Mouse (Mus musculus) MEL (cell line): ENCODE measurements around the gene Atp5e. TPM values are rescaled to one million over a fixed set of nuclear protein-coding genes. Genes with fewer than 3 reads are reported as not detected.
A peak's percentile ranks its signal among the peaks of the same experiment; 100 is the strongest.

Experiments used
- DNase-seq: peaks from one replicate; pipeline ENCODE4 v3.0.0; 2011; ENCODE audit warnings: low read depth, low spot score
- H3K27ac ChIP-seq: 2 replicates; pipeline ENCODE4 v1.5.1; 2012; ENCODE audit warnings: low read depth, mild to moderate bottlenecking, control low read depth, low read length, moderate library complexity; ENCODE audit not compliant: control insufficient read depth
- H3K27me3 ChIP-seq, 2 experiments: fragments of 150-350 bp in 1 of 2; sonication (generic) in 1 of 2; 2 replicates each; pipeline ENCODE4 v1.6.1; 2012; ENCODE audit warnings: low read length in 2 of 2, mild to moderate bottlenecking in 2 of 2, improper control_type of control experiment in 1 of 2, moderate library complexity in 1 of 2; ENCODE audit not compliant: insufficient read depth in 2 of 2, control insufficient read depth in 1 of 2
- H3K36me3 ChIP-seq, 2 experiments: 2 replicates each; pipeline ENCODE4 v1.6.1; 2012 to 2014; ENCODE audit warnings: low read length in 2 of 2, improper control_type of control experiment in 1 of 2, inconsistent platforms in 1 of 2, mild to moderate bottlenecking in 1 of 2; ENCODE audit not compliant: insufficient read depth in 2 of 2, control insufficient read depth in 1 of 2
- H3K4me1 ChIP-seq, 2 experiments: fragments of 150-350 bp in 1 of 2; sonication (generic) in 1 of 2; 2 replicates each; pipeline ENCODE4 v1.6.1; 2012; ENCODE audit warnings: low read length in 2 of 2, improper control_type of control experiment in 1 of 2, mild to moderate bottlenecking in 1 of 2; ENCODE audit not compliant: insufficient read depth in 2 of 2, control insufficient read depth in 1 of 2
- H3K4me3 ChIP-seq, 2 experiments: fragments of 150-350 bp in 1 of 2; sonication (generic) in 1 of 2; 2 replicates each; pipeline ENCODE4 v1.5.1; 2012; ENCODE audit warnings: low read depth in 2 of 2, low read length in 2 of 2, mild to moderate bottlenecking in 2 of 2, moderate library complexity in 2 of 2, control low read depth in 1 of 2, improper control_type of control experiment in 1 of 2; ENCODE audit not compliant: control insufficient read depth in 1 of 2, insufficient read depth in 1 of 2
- H3K79me2 ChIP-seq: 2 replicates; pipeline ENCODE4 v1.6.1; 2012; ENCODE audit warnings: mild to moderate bottlenecking, low read length, moderate library complexity; ENCODE audit not compliant: control insufficient read depth, poor library complexity, insufficient read depth
- H3K9ac ChIP-seq: 2 replicates; pipeline ENCODE4 v1.6.1; 2012; ENCODE audit warnings: low read depth, mild to moderate bottlenecking, control low read depth, low read length, moderate library complexity; ENCODE audit not compliant: control insufficient read depth, poor library complexity, severe bottlenecking
- H3K9me3 ChIP-seq: fragments of 150-350 bp; sonication (generic); replicated peaks from 2 replicates; pipeline ENCODE4 v1.6.1; 2012; ENCODE audit warnings: mild to moderate bottlenecking, low read length, improper control_type of control experiment, moderate library complexity; ENCODE audit not compliant: insufficient read depth
- BHLHE40 ChIP-seq: IDR thresholded peaks from 2 replicates; pipeline ENCODE4 v1.6.1; 2012; ENCODE audit warnings: low read depth, mild to moderate bottlenecking, inconsistent platforms, low read length, improper control_type of control experiment, borderline replicate concordance
- CHD1 ChIP-seq: IDR thresholded peaks from 2 replicates; pipeline ENCODE4 v1.6.1; 2012; ENCODE audit warnings: low read depth, mild to moderate bottlenecking, inconsistent platforms, low read length, improper control_type of control experiment
- CHD2 ChIP-seq: IDR thresholded peaks from 2 replicates; pipeline ENCODE4 v1.6.1; 2011; ENCODE audit warnings: low read length, improper control_type of control experiment
- CTCF ChIP-seq, 3 experiments: IDR thresholded peaks in 2 of 3; conservative IDR thresholded peaks in 1 of 3; 2 replicates each; pipeline ENCODE4 v1.5.1; 2011 to 2012; ENCODE audit warnings: low read length in 3 of 3, low read depth in 2 of 3, mild to moderate bottlenecking in 2 of 3, improper control_type of control experiment in 1 of 3, inconsistent platforms in 1 of 3, mixed read lengths in 1 of 3, moderate library complexity in 1 of 3; ENCODE audit not compliant: control insufficient read depth in 1 of 3, insufficient read depth in 1 of 3, poor library complexity in 1 of 3, severe bottlenecking in 1 of 3
- E2F4 ChIP-seq: IDR thresholded peaks from 2 replicates; pipeline ENCODE4 v1.6.1; 2011; ENCODE audit warnings: low read depth, low read length, improper control_type of control experiment, borderline replicate concordance
- ELF1 ChIP-seq: IDR thresholded peaks from 2 replicates; pipeline ENCODE4 v1.6.1; 2014; ENCODE audit warnings: low read depth, mild to moderate bottlenecking, inconsistent platforms, low read length, improper control_type of control experiment, moderate library complexity
- ETS1 ChIP-seq: IDR thresholded peaks from 2 replicates; pipeline ENCODE4 v1.6.1; 2012; ENCODE audit warnings: low read depth, mild to moderate bottlenecking, inconsistent platforms, low read length, improper control_type of control experiment, moderate library complexity
- GABPA ChIP-seq: IDR thresholded peaks from 2 replicates; pipeline ENCODE4 v1.6.1; 2012; ENCODE audit warnings: low read depth, mild to moderate bottlenecking, inconsistent platforms, low read length, improper control_type of control experiment, moderate library complexity
- GATA1 ChIP-seq: IDR thresholded peaks from 2 replicates; pipeline ENCODE4 v1.6.1; 2011; ENCODE audit warnings: low read depth, low read length, improper control_type of control experiment
- HCFC1 ChIP-seq: IDR thresholded peaks from 2 replicates; pipeline ENCODE4 v1.6.1; 2012; ENCODE audit warnings: low read depth, mild to moderate bottlenecking, inconsistent platforms, low read length, improper control_type of control experiment, moderate library complexity
- MAFK ChIP-seq: IDR thresholded peaks from 2 replicates; pipeline ENCODE4 v1.6.1; 2011; ENCODE audit warnings: low read depth, mild to moderate bottlenecking, low read length, improper control_type of control experiment, borderline replicate concordance
- MAZ ChIP-seq: IDR thresholded peaks from 2 replicates; pipeline ENCODE4 v1.6.1; 2012; ENCODE audit warnings: low read depth, mild to moderate bottlenecking, inconsistent platforms, low read length, improper control_type of control experiment
- MXI1 ChIP-seq: IDR thresholded peaks from 2 replicates; pipeline ENCODE4 v1.6.1; 2011; ENCODE audit warnings: mild to moderate bottlenecking, low read depth, low read length, improper control_type of control experiment
- MYB ChIP-seq: IDR thresholded peaks from 2 replicates; pipeline ENCODE4 v1.6.1; 2011; ENCODE audit warnings: mild to moderate bottlenecking, low read depth, low read length, improper control_type of control experiment
- NELFE ChIP-seq: IDR thresholded peaks from 2 replicates; pipeline ENCODE4 v1.6.1; 2011; ENCODE audit warnings: low read depth, low read length, improper control_type of control experiment
- POLR2AphosphoS2 ChIP-seq: IDR thresholded peaks from 2 replicates; pipeline ENCODE4 v1.6.1; 2011; ENCODE audit warnings: low read length, improper control_type of control experiment
- RAD21 ChIP-seq: IDR thresholded peaks from 2 replicates; pipeline ENCODE4 v1.6.1; 2011; ENCODE audit warnings: mild to moderate bottlenecking, low read depth, low read length, improper control_type of control experiment
- RCOR1 ChIP-seq: IDR thresholded peaks from 2 replicates; pipeline ENCODE4 v1.6.1; 2012; ENCODE audit warnings: low read depth, mild to moderate bottlenecking, inconsistent platforms, low read length, improper control_type of control experiment
- SIN3A ChIP-seq: IDR thresholded peaks from 2 replicates; pipeline ENCODE4 v1.6.1; 2012; ENCODE audit warnings: low read length, improper control_type of control experiment, inconsistent platforms
- SMC3 ChIP-seq: IDR thresholded peaks from 2 replicates; pipeline ENCODE4 v1.6.1; 2011; ENCODE audit warnings: low read depth, low read length, improper control_type of control experiment
- TAL1 ChIP-seq: IDR thresholded peaks from 2 replicates; pipeline ENCODE4 v1.6.1; 2012; ENCODE audit warnings: mild to moderate bottlenecking, inconsistent platforms, low read length, moderate library complexity, mixed read lengths
- TCF12 ChIP-seq: IDR thresholded peaks from 2 replicates; pipeline ENCODE4 v1.6.1; 2014; ENCODE audit warnings: low read depth, mild to moderate bottlenecking, inconsistent platforms, low read length, improper control_type of control experiment, moderate library complexity
- UBTF ChIP-seq: IDR thresholded peaks from 2 replicates; pipeline ENCODE4 v1.6.1; 2012; ENCODE audit warnings: low read depth, mild to moderate bottlenecking, inconsistent platforms, low read length, improper control_type of control experiment, moderate library complexity, borderline replicate concordance; ENCODE audit not compliant: insufficient read depth
- USF1 ChIP-seq: IDR thresholded peaks from 2 replicates; pipeline ENCODE4 v1.6.1; 2014; ENCODE audit warnings: low read depth, mild to moderate bottlenecking, inconsistent platforms, low read length, improper control_type of control experiment, moderate library complexity
- USF2 ChIP-seq, 2 experiments: IDR thresholded peaks; 2 replicates each; pipeline ENCODE4 v1.6.1; 2011 to 2012; ENCODE audit warnings: improper control_type of control experiment in 2 of 2, low read length in 2 of 2, borderline replicate concordance in 1 of 2, inconsistent platforms in 1 of 2, low read depth in 1 of 2, mild to moderate bottlenecking in 1 of 2; ENCODE audit not compliant: insufficient read depth in 1 of 2
- ZC3H11A ChIP-seq: IDR thresholded peaks from 2 replicates; pipeline ENCODE4 v1.6.1; 2012; ENCODE audit warnings: low read depth, mild to moderate bottlenecking, inconsistent platforms, low read length, improper control_type of control experiment
- ZKSCAN1 ChIP-seq: IDR thresholded peaks from 2 replicates; pipeline ENCODE4 v1.6.1; 2012; ENCODE audit warnings: low read depth, mild to moderate bottlenecking, inconsistent platforms, low read length, improper control_type of control experiment, moderate library complexity
- ZNF384 ChIP-seq: IDR thresholded peaks from 2 replicates; pipeline ENCODE4 v1.6.1; 2012; ENCODE audit warnings: low read depth, mild to moderate bottlenecking, inconsistent platforms, low read length, improper control_type of control experiment
- polyA plus RNA-seq, 2 experiments: library from polyadenylated mRNA; stranded (reverse) in 1 of 2; unstranded in 1 of 2; fragments of >175 nt in 1 of 2; fragments of >200 nt in 1 of 2; gene quantifications; 2 replicates each; pipeline versions ENCODE4 v1.2.1 to v1.2.4; 2012; ENCODE audit warnings: low replicate concordance in 2 of 2, low read depth in 1 of 2; ENCODE audit not compliant: insufficient read length in 2 of 2, insufficient read depth in 1 of 2, missing spikeins in 1 of 2
- total RNA-seq: library from RNA; depleted of rRNA; stranded (reverse); fragments of 300-350 nt; gene quantifications from 2 replicates; pipeline ENCODE4 v1.2.3, GENCODE M21; 2012

Atp5e gene
- total and polyA plus RNA-seq, 3 experiments, result 225 to 561 TPM; not detected in 1

GRCm38 (mm10) chr2:174470786-174471405 is 7.0 kb upstream of the Atp5e start:
- peaks cover 39% of the 10 kb centered on the region for H3K79me2 ChIP-seq
- H3K9ac ChIP-seq, result no peak overlapping the region
- peaks cover 0 to 36% of the 10 kb centered on the region in 2 experiments; a peak in 2 of 4 replicates for H3K36me3 ChIP-seq
- DNase-seq, result no peak
- H3K9me3 ChIP-seq, result no peaks in the 10 kb centered on the region
- H3K4me3 ChIP-seq, result no peak overlapping the region
- H3K4me1 ChIP-seq, result peaks cover 12 to 34% of the 10 kb centered on the region in 2 experiments
- no peaks in the 10 kb centered on the region for H3K27me3 ChIP-seq
- no peak for TF ChIP-seq CTCF (IDR thresholded peaks at IDR 0.05 in 2 of 3, conservative IDR thresholded peaks at IDR 0.05 in 1 of 3; ENCODE audit: control insufficient read depth in 1 of 3, insufficient read depth in 1 of 3, low read depth in 2 of 3, low read length in 3 of 3, poor library complexity in 1 of 3, severe bottlenecking in 1 of 3)
- no peak for TF ChIP-seq USF2 (IDR thresholded peaks at IDR 0.05; ENCODE audit: borderline replicate concordance in 1 of 2, insufficient read depth in 1 of 2, low read depth in 1 of 2, low read length in 2 of 2)
- TF ChIP-seq USF1, result no peak
- no peak for TF ChIP-seq UBTF
- TF ChIP-seq ZNF384, result no peak
- TF ChIP-seq BHLHE40, result no peak
- TF ChIP-seq ZC3H11A, result no peak
- TF ChIP-seq TCF12, result no peak
- TF ChIP-seq CHD1, result no peak
- TF ChIP-seq RAD21, result no peak
- no peak for TF ChIP-seq SIN3A
- no peak for TF ChIP-seq MAZ
- no peak for TF ChIP-seq TAL1
- TF ChIP-seq GABPA, result no peak
- no peak for TF ChIP-seq GATA1
- TF ChIP-seq ETS1, result no peak
- peak overlapping the region; percentile 26 for H3K27ac ChIP-seq

GRCm38 (mm10) chr2:174470333-174470732 is 6.4 kb upstream of the Atp5e start:
- H3K79me2 ChIP-seq, result peaks cover 39% of the 10 kb centered on the region
- H3K9ac ChIP-seq, result no peak overlapping the region
- peaks cover 0 to 36% of the 10 kb centered on the region in 2 experiments; a peak in 2 of 4 replicates for H3K36me3 ChIP-seq
- no peaks in the 10 kb centered on the region for H3K27me3 ChIP-seq
- H3K9me3 ChIP-seq, result no peaks in the 10 kb centered on the region
- peak; percentile 91 for DNase-seq
- H3K4me1 ChIP-seq, result peaks cover 12 to 34% of the 10 kb centered on the region in 2 experiments
- peak overlapping the region; percentile 9; the same call in 1 of the 2 replicates for H3K27ac ChIP-seq
- H3K4me3 ChIP-seq, result no peak overlapping the region
- TF ChIP-seq SMC3 (no peak), SIN3A (peak; percentile 86), HCFC1 (no peak; the same call in 1 of the 2 replicates), POLR2AphosphoS2 (no peak), NELFE (no peak), BHLHE40 (no peak), MYB (no peak), CHD2 (no peak), RCOR1 (peak; percentile 45), ZNF384 (no peak), ELF1 (no peak; the same call in 1 of the 2 replicates), ZKSCAN1 (no peak), ZC3H11A (no peak), ETS1 (peak; percentile 66), USF2 (IDR thresholded peaks at IDR 0.05; ENCODE audit: borderline replicate concordance in 1 of 2, insufficient read depth in 1 of 2, low read depth in 1 of 2, low read length in 2 of 2) (no peak), MAFK (no peak), CTCF (IDR thresholded peaks at IDR 0.05 in 2 of 3, conservative IDR thresholded peaks at IDR 0.05 in 1 of 3; ENCODE audit: control insufficient read depth in 1 of 3, insufficient read depth in 1 of 3, low read depth in 2 of 3, low read length in 3 of 3, poor library complexity in 1 of 3, severe bottlenecking in 1 of 3) (no peak), E2F4 (no peak), MXI1 (0 out of 2 replicates have a peak, but pooled peaks have one; percentile 31), GABPA (no peak), USF1 (no peak), UBTF (no peak)
